Mouse (Mus musculus) embryonic facial prominence, embryonic 13.5 days (tissue): ENCODE results near the gene Mrpl51. TPM values are rescaled to one million over a fixed set of nuclear protein-coding genes. Genes with fewer than 3 reads are reported as not detected.

Experiments
- ATAC-seq: fragments of 200-750 bp; cut with Nextera tagmentation; 2 replicates; pipeline ENCODE4 v1.8.0; 2017; ENCODE audit warnings: low read depth; ENCODE audit not compliant: insufficient number of reproducible peaks, insufficient read depth, low FRiP score, low TSS enrichment
- H3K27ac ChIP-seq: fragments of 300-500 bp; sonication (generic); 2 replicates; pipeline ENCODE4 v1.5.1; 2015; ENCODE audit warnings: moderate library complexity, mild to moderate bottlenecking, inconsistent platforms
- H3K27me3 ChIP-seq: fragments of 300-500 bp; sonication (generic); 2 replicates; pipeline ENCODE4 v1.6.1; 2015; ENCODE audit warnings: mild to moderate bottlenecking, inconsistent platforms
- H3K36me3 ChIP-seq: fragments of 300-500 bp; sonication (generic); 2 replicates; pipeline ENCODE4 v1.6.1; 2015; ENCODE audit warnings: mild to moderate bottlenecking, inconsistent platforms
- H3K4me1 ChIP-seq: fragments of 300-500 bp; sonication (generic); 2 replicates; pipeline ENCODE4 v1.6.1; 2015; ENCODE audit warnings: inconsistent platforms
- H3K4me2 ChIP-seq: fragments of 300-500 bp; sonication (generic); 2 replicates; pipeline ENCODE4 v1.6.1; 2015; ENCODE audit warnings: moderate library complexity, mild to moderate bottlenecking, inconsistent platforms
- H3K4me3 ChIP-seq: fragments of 300-500 bp; sonication (generic); 2 replicates; pipeline ENCODE4 v1.5.1; 2015; ENCODE audit warnings: mild to moderate bottlenecking, inconsistent platforms
- H3K9ac ChIP-seq: fragments of 300-500 bp; sonication (generic); 2 replicates; pipeline ENCODE4 v1.6.1; 2015; ENCODE audit warnings: mild to moderate bottlenecking, inconsistent platforms
- H3K9me3 ChIP-seq: fragments of 300-500 bp; sonication (generic); 2 replicates; pipeline ENCODE4 v1.6.1; 2016; ENCODE audit warnings: inconsistent platforms
- WGBS: fragments of 180-500 bp; shearing (Covaris S2); methylation state at CpG from one replicate; pipeline ENCODE4 v1.1.7; 2015; ENCODE audit warnings: mixed read lengths; 5-methylcytosine and 5-hydroxymethylcytosine counted together
- polyA plus RNA-seq: library from polyadenylated mRNA; unstranded; fragments of >200 nt; fragmentation: Nextera tagmentation; extraction: Ambion mirVana; gene quantifications from 2 replicates; pipeline ENCODE4 v1.2.1, GENCODE M21; 2015

The Mrpl51 gene
- polyA plus RNA-seq, 1 experiment from 2014 or later, result 218 TPM

- Histone ChIP-seq H3K4me2 (no peak overlapping the region), H3K36me3 (0 out of 2 replicates have a peak, but pooled peaks cover 7% of the 10 kb centered on the region), H3K27ac (no peak overlapping the region), H3K4me3 (no peak overlapping the region), H3K9ac (no peak overlapping the region), H3K27me3 (0 out of 2 replicates have a peak, but pooled peaks cover 4% of the 10 kb centered on the region), H3K9me3 (no peaks in the 10 kb centered on the region), H3K4me1 (peaks cover 3% of the 10 kb centered on the region; the same call in 1 of the 2 replicates)
- no peak for ATAC-seq
- 63% methylated on average over 2 of the region's 2 CpGs for WGBS
Observed at GRCm38 (mm10) chr6:125222146-125222545, 30.5 kb downstream of the Mrpl51 start.

- WGBS, result 72% methylated on average over 3 of the region's 3 CpGs
- no peak overlapping the region for H3K4me2 ChIP-seq
- ATAC-seq, result no peak
- H3K4me1 ChIP-seq, result peaks cover 3% of the 10 kb centered on the region; the same call in 1 of the 2 replicates
- H3K9me3 ChIP-seq, result no peaks in the 10 kb centered on the region
- 0 out of 2 replicates have a peak, but pooled peaks cover 3% of the 10 kb centered on the region for H3K27me3 ChIP-seq
- H3K4me3 ChIP-seq, result no peak overlapping the region
- no peak overlapping the region for H3K9ac ChIP-seq
- no peak overlapping the region for H3K27ac ChIP-seq
- 0 out of 2 replicates have a peak, but pooled peaks cover 7% of the 10 kb centered on the region for H3K36me3 ChIP-seq
Observed at GRCm38 (mm10) chr6:125222577-125222976, 31.0 kb downstream of the Mrpl51 start.

- ATAC-seq, result no peak
Observed at GRCm38 (mm10) chr6:125225518-125226115, 34.0 kb downstream of the Mrpl51 start.

GRCm38 (mm10) chr6:125230571-125230970 lies 39.0 kb downstream of the Mrpl51 start:
- Histone ChIP-seq H3K9ac (no peak overlapping the region), H3K4me3 (0 out of 2 replicates have a peak overlapping the region, but pooled peaks have one; percentile 52), H3K36me3 (no peaks in the 10 kb centered on the region), H3K27me3 (no peaks in the 10 kb centered on the region), H3K4me2 (peak overlapping the region; percentile 92), H3K9me3 (no peaks in the 10 kb centered on the region), H3K4me1 (peaks cover 18% of the 10 kb centered on the region), H3K27ac (no peak overlapping the region)
- 63% methylated on average over 9 of the region's 9 CpGs for WGBS
- ATAC-seq, result no peak

More at GRCm38 (mm10) chr6:125225518-125226115, 34.0 kb downstream of the Mrpl51 start:
- 83% methylated on average over 5 of the region's 5 CpGs for WGBS
- Histone ChIP-seq H3K4me1 (peaks cover 5% of the 10 kb centered on the region; the same call in 1 of the 2 replicates), H3K27me3 (no peaks in the 10 kb centered on the region), H3K4me3 (no peak overlapping the region), H3K9me3 (no peaks in the 10 kb centered on the region), H3K9ac (no peak overlapping the region), H3K36me3 (0 out of 2 replicates have a peak, but pooled peaks cover 7% of the 10 kb centered on the region), H3K27ac (no peak overlapping the region), H3K4me2 (no peak overlapping the region)

GRCm38 (mm10) chr6:125231117-125232044 lies 39.8 kb downstream of the Mrpl51 start, which contains the start of gene Tapbpl:
Tapbpl (minus strand) TSS chr6:125231860.
- 8% methylated on average over 16 of the region's 16 CpGs for WGBS

GRCm38 (mm10) chr6:125232045-125232437 lies 40.4 kb downstream of the Mrpl51 start:
- Histone ChIP-seq H3K4me2 (peak overlapping the region; percentile 92), H3K9me3 (no peaks in the 10 kb centered on the region), H3K4me3 (peak overlapping the region; percentile 52), H3K36me3 (no peaks in the 10 kb centered on the region), H3K4me1 (peaks cover 24% of the 10 kb centered on the region), H3K27me3 (no peaks in the 10 kb centered on the region), H3K27ac (0 out of 2 replicates have a peak overlapping the region, but pooled peaks have one; percentile 77), H3K9ac (peak overlapping the region; percentile 76)
- no peak for ATAC-seq
- WGBS, result 59% methylated on average over 4 of the region's 4 CpGs

More at GRCm38 (mm10) chr6:125231117-125232044, 39.8 kb downstream of the Mrpl51 start, which contains the start of gene Tapbpl:
- Histone ChIP-seq H3K4me3 (peak within 1 kb of the TSS; percentile 52), H3K27me3 (no peaks in the 10 kb centered on the region), H3K36me3 (no peaks in the 10 kb centered on the region), H3K27ac (peak within 1 kb of the TSS; percentile 77), H3K9me3 (no peaks in the 10 kb centered on the region), H3K4me1 (peaks cover 19% of the 10 kb centered on the region), H3K9ac (peak within 1 kb of the TSS; percentile 76), H3K4me2 (peak within 1 kb of the TSS; percentile 92)
- no peak; the same call in 1 of the 2 replicates for ATAC-seq

GRCm38 (mm10) chr6:125232516-125232915 lies 40.9 kb downstream of the Mrpl51 start:
- WGBS, result 77% methylated on average over 6 of the region's 6 CpGs
- Histone ChIP-seq H3K4me2 (peak overlapping the region; percentile 92; the same call in 1 of the 2 replicates), H3K27ac (no peak overlapping the region), H3K9me3 (no peaks in the 10 kb centered on the region), H3K4me1 (peaks cover 24% of the 10 kb centered on the region), H3K36me3 (no peaks in the 10 kb centered on the region), H3K9ac (no peak overlapping the region), H3K27me3 (no peaks in the 10 kb centered on the region), H3K4me3 (no peak overlapping the region; the same call in 1 of the 2 replicates)
- no peak for ATAC-seq

GRCm38 (mm10) chr6:125233816-125234519 lies 42.4 kb downstream of the Mrpl51 start:
- Histone ChIP-seq H3K27me3 (no peaks in the 10 kb centered on the region), H3K4me1 (peaks cover 24% of the 10 kb centered on the region), H3K27ac (no peak overlapping the region), H3K4me3 (no peak overlapping the region), H3K36me3 (no peaks in the 10 kb centered on the region), H3K9ac (no peak overlapping the region), H3K9me3 (no peaks in the 10 kb centered on the region), H3K4me2 (no peak overlapping the region)
- ATAC-seq, result no peak
- 50% methylated on average over 7 of the region's 7 CpGs for WGBS

GRCm38 (mm10) chr6:125234520-125234828 lies 42.9 kb downstream of the Mrpl51 start:
- 56% methylated on average over 5 of the region's 5 CpGs for WGBS
- H3K36me3 ChIP-seq, result no peaks in the 10 kb centered on the region
- no peak overlapping the region for H3K27ac ChIP-seq
- H3K9me3 ChIP-seq, result no peaks in the 10 kb centered on the region
- H3K9ac ChIP-seq, result no peak overlapping the region
- no peak for ATAC-seq
- H3K4me1 ChIP-seq, result peaks cover 24% of the 10 kb centered on the region
- H3K27me3 ChIP-seq, result no peaks in the 10 kb centered on the region
- H3K4me2 ChIP-seq, result no peak overlapping the region
- H3K4me3 ChIP-seq, result no peak overlapping the region

GRCm38 (mm10) chr6:125236341-125236740 lies 44.7 kb downstream of the Mrpl51 start:
- no peak overlapping the region for H3K4me2 ChIP-seq
- H3K4me3 ChIP-seq, result no peak overlapping the region
- no peaks in the 10 kb centered on the region for H3K36me3 ChIP-seq
- H3K9ac ChIP-seq, result 0 out of 2 replicates have a peak overlapping the region, but pooled peaks have one; percentile 41
- H3K4me1 ChIP-seq, result peaks cover 16% of the 10 kb centered on the region
- no peaks in the 10 kb centered on the region for H3K27me3 ChIP-seq
- no peak overlapping the region for H3K27ac ChIP-seq
- H3K9me3 ChIP-seq, result no peaks in the 10 kb centered on the region
- no peak for ATAC-seq
- 63% methylated on average over 6 of the region's 6 CpGs for whole genome bisulfite sequencing

- ATAC-seq, result no peak
- H3K9ac ChIP-seq, result 0 out of 2 replicates have a peak within 1 kb of the TSS, but pooled peaks have one; percentile 41
- H3K27ac ChIP-seq, result no peak within 1 kb of the TSS
- H3K4me2 ChIP-seq, result no peak within 1 kb of the TSS
- 26% methylated on average over 6 of the region's 6 CpGs for WGBS
- H3K4me1 ChIP-seq, result peaks cover 12% of the 10 kb centered on the region
- H3K9me3 ChIP-seq, result no peaks in the 10 kb centered on the region
- H3K27me3 ChIP-seq, result no peaks in the 10 kb centered on the region
- no peak within 1 kb of the TSS for H3K4me3 ChIP-seq
- no peaks in the 10 kb centered on the region for H3K36me3 ChIP-seq
Observed at GRCm38 (mm10) chr6:125236782-125237181, 45.2 kb downstream of the Mrpl51 start, which contains the start of gene Cd27. Cd27 (minus strand) TSS chr6:125237010.
